Mouse (Mus musculus) spleen, adult 2 months (tissue): ENCODE measurements around the gene Trank1. TPM values are rescaled to one million over a fixed set of nuclear protein-coding genes. Genes with fewer than 3 reads are reported as not detected.

Experiments
- DNase-seq, 2 experiments: peaks; one replicate each; pipeline versions ENCODE4 v3.0.0 to v3.0.0-alpha.2; 2012 to 2021; ENCODE audit warnings: low spot score in 2 of 2, low read depth in 1 of 2
- H3K27ac ChIP-seq: fragments of 200-500 bp; 2 replicates; pipeline ENCODE4 v1.5.1; 2012; ENCODE audit warnings: low read length, inconsistent platforms; ENCODE audit not compliant: insufficient read depth
- H3K27me3 ChIP-seq: fragments of 200-500 bp; 2 replicates; pipeline ENCODE4 v1.6.1; 2012; ENCODE audit warnings: mild to moderate bottlenecking, moderate library complexity, low read length, inconsistent platforms; ENCODE audit not compliant: control insufficient read depth, insufficient read depth
- H3K36me3 ChIP-seq: fragments of 200-500 bp; 2 replicates; pipeline ENCODE4 v1.6.1; 2012; ENCODE audit warnings: mild to moderate bottlenecking, low read length, inconsistent platforms; ENCODE audit not compliant: control insufficient read depth, insufficient read depth
- H3K4me1 ChIP-seq: fragments of 200-500 bp; 2 replicates; pipeline ENCODE4 v1.6.1; 2011; ENCODE audit warnings: inconsistent platforms; ENCODE audit not compliant: control insufficient read depth, insufficient read depth, insufficient read length
- H3K4me3 ChIP-seq: fragments of 200-500 bp; 2 replicates; pipeline ENCODE4 v1.5.1; 2011; ENCODE audit warnings: mild to moderate bottlenecking, inconsistent platforms; ENCODE audit not compliant: insufficient read depth, insufficient read length; ENCODE audit errors: extremely low read depth
- CTCF ChIP-seq: fragments of 200-500 bp; IDR thresholded peaks from 2 replicates; pipeline ENCODE4 v1.5.1; 2011; ENCODE audit warnings: mild to moderate bottlenecking, inconsistent platforms; ENCODE audit not compliant: insufficient read depth, insufficient read length, insufficient replicate concordance; ENCODE audit errors: extremely low read depth
- POLR2A ChIP-seq: fragments of 200-500 bp; IDR thresholded peaks from 2 replicates; pipeline ENCODE4 v1.6.1; 2011; ENCODE audit warnings: low read depth, low read length, inconsistent platforms
- WGBS: fragments of 180-500 bp; shearing (Covaris S2); methylation state at CpG from one replicate; pipeline ENCODE4 v1.1.7; 2018; 5-methylcytosine and 5-hydroxymethylcytosine counted together
- polyA plus RNA-seq: library from polyadenylated mRNA; depleted of rRNA; stranded (reverse); fragments of >200 nt; gene quantifications from 2 replicates; pipeline ENCODE4 v1.2.3, GENCODE M21; 2012

The Trank1 gene
- polyA plus RNA-seq, 1 experiment = not detected

- no peak overlapping the region for H3K4me3 ChIP-seq
- H3K36me3 ChIP-seq = no peaks in the 10 kb centered on the region
- no peak for DNase-seq
- no peak overlapping the region for H3K27ac ChIP-seq
- WGBS = 22% methylated on average over 5 of the region's 5 CpGs
- TF ChIP-seq POLR2A (no peak), CTCF (no peak)
- peaks cover 25% of the 10 kb centered on the region for H3K27me3 ChIP-seq
- peaks cover 7% of the 10 kb centered on the region; the same call in 1 of the 2 replicates for H3K4me1 ChIP-seq
These were observed 2.3 kb downstream of the Trank1 start for GRCm38 (mm10) chr9:111313793-111314192.

- 35% methylated on average over 5 of the region's 5 CpGs for WGBS
- DNase-seq = peak in 1 of 2 experiments; percentile 13
- peaks cover 25% of the 10 kb centered on the region for H3K27me3 ChIP-seq
These were observed 2.7 kb downstream of the Trank1 start for GRCm38 (mm10) chr9:111314219-111314618.

GRCm38 (mm10) chr9:111320912-111321311, 9.4 kb downstream of the Trank1 start:
- 72% methylated on average over 4 of the region's 4 CpGs for WGBS
- H3K27me3 ChIP-seq = 0 out of 2 replicates have a peak, but pooled peaks cover 2% of the 10 kb centered on the region
- no peak for DNase-seq
- no peak for TF ChIP-seq CTCF
- no peak for TF ChIP-seq POLR2A
- H3K27ac ChIP-seq = no peak overlapping the region
- H3K36me3 ChIP-seq = no peaks in the 10 kb centered on the region
- H3K4me1 ChIP-seq = no peaks in the 10 kb centered on the region
- no peak overlapping the region for H3K4me3 ChIP-seq

More at GRCm38 (mm10) chr9:111314219-111314618, 2.7 kb downstream of the Trank1 start:
- H3K4me3 ChIP-seq = no peak overlapping the region
- no peaks in the 10 kb centered on the region for H3K36me3 ChIP-seq
- TF ChIP-seq CTCF (peak; percentile 30; the same call in 1 of the 2 replicates), POLR2A (no peak)
- no peak overlapping the region for H3K27ac ChIP-seq
- H3K4me1 ChIP-seq = peaks cover 7% of the 10 kb centered on the region; the same call in 1 of the 2 replicates

- DNase-seq = no peak
- H3K36me3 ChIP-seq = no peaks in the 10 kb centered on the region
These were observed 13.3 kb downstream of the Trank1 start for GRCm38 (mm10) chr9:111324881-111325280.

GRCm38 (mm10) chr9:111329881-111330280, 18.3 kb downstream of the Trank1 start:
- H3K4me1 ChIP-seq = no peaks in the 10 kb centered on the region
- no peak for TF ChIP-seq POLR2A
- TF ChIP-seq CTCF = no peak
- no peaks in the 10 kb centered on the region for H3K36me3 ChIP-seq
- no peaks in the 10 kb centered on the region; the same call in 1 of the 2 replicates for H3K27me3 ChIP-seq
- no peak overlapping the region for H3K27ac ChIP-seq
- DNase-seq = no peak
- H3K4me3 ChIP-seq = no peak overlapping the region
- WGBS = 86% methylated on average over 4 of the region's 4 CpGs

More at GRCm38 (mm10) chr9:111324881-111325280, 13.3 kb downstream of the Trank1 start:
- Histone ChIP-seq H3K27ac (no peak overlapping the region), H3K27me3 (no peaks in the 10 kb centered on the region; the same call in 1 of the 2 replicates), H3K4me3 (no peak overlapping the region), H3K4me1 (no peaks in the 10 kb centered on the region)
- TF ChIP-seq POLR2A = no peak
- no peak for TF ChIP-seq CTCF
- 80% methylated on average over 2 of the region's 2 CpGs for WGBS

GRCm38 (mm10) chr9:111333790-111334189, 22.3 kb downstream of the Trank1 start:
- Histone ChIP-seq H3K4me1 (no peaks in the 10 kb centered on the region), H3K36me3 (no peaks in the 10 kb centered on the region), H3K27me3 (no peaks in the 10 kb centered on the region), H3K27ac (no peak overlapping the region), H3K4me3 (no peak overlapping the region)
- TF ChIP-seq CTCF (no peak), POLR2A (no peak)
- no peak for DNase-seq
- 72% methylated on average over 2 of the region's 2 CpGs for WGBS

GRCm38 (mm10) chr9:111334555-111335164, 23.1 kb downstream of the Trank1 start:
- no peaks in the 10 kb centered on the region for H3K4me1 ChIP-seq
- 73% methylated on average over 4 of the region's 4 CpGs for WGBS
- no peak overlapping the region for H3K4me3 ChIP-seq
- no peaks in the 10 kb centered on the region for H3K36me3 ChIP-seq
- no peak overlapping the region for H3K27ac ChIP-seq
- no peak for TF ChIP-seq CTCF
- no peak for TF ChIP-seq POLR2A
- no peak for DNase-seq
- no peaks in the 10 kb centered on the region for H3K27me3 ChIP-seq
